Mouse (Mus musculus) erythroblast, adult 5-6 weeks (primary cell): Measurements from ENCODE around the gene Fign. TPM values are rescaled to one million over a fixed set of nuclear protein-coding genes. Genes with fewer than 3 reads are reported as not detected.

Source experiments
- ATAC-seq: replicated peaks from 2 replicates; pipeline ENCODE4 v1.8.0; 2016; ENCODE audit warnings: moderate number of reproducible peaks, mild to moderate bottlenecking, moderate TSS enrichment, inconsistent platforms; ENCODE audit not compliant: poor library complexity, low FRiP score, severe bottlenecking
- total RNA-seq, 2 experiments: library from RNA; stranded (forward) in 1 of 2; stranded (reverse) in 1 of 2; fragments of 150-400 nt in 1 of 2; fragments of 200-764, 138-1000 nt in 1 of 2; gene quantifications; 2 replicates each; pipeline versions ENCODE4 v1.2.3 to v1.2.4; 2015 to 2017; ENCODE audit warnings: low replicate concordance in 2 of 2

The Fign gene
- total RNA-seq (2015; ENCODE audit: low replicate concordance) (not detected in 2 replicates), total RNA-seq (2017; ENCODE audit: low replicate concordance) (not detected in 2 replicates)

- no peak for ATAC-seq
These were observed at the start of gene Fign for GRCm38 (mm10) chr2:64097937-64098617. Fign (minus strand) TSS chr2:64098038.

GRCm38 (mm10) chr2:64133597-64133996 lies 35.8 kb upstream of the Fign start:
- ATAC-seq, result no peak

DNA sequence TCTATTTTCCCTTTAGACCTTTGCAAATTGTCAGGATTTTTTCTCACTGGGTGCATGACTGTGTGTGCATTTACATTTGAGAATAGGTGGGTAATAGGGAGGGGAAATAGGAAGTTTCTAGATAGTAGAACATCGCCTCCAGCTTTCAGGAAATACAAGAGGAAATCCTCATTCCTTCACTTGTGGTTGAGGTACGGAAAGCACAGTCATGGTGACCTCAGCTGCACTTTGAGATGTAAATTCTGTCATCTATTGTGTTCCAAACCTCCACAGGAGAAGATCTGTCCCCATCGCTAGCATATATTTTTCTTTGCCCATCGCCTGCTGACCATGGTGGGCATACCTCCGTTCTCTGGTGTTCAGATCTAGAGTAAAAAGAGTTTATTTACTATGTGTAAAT lies 22.7 kb upstream of the Fign start:
- no peak for ATAC-seq

GRCm38 (mm10) chr2:64116613-64117012 lies 18.8 kb upstream of the Fign start:
- ATAC-seq, result no peak

DNA sequence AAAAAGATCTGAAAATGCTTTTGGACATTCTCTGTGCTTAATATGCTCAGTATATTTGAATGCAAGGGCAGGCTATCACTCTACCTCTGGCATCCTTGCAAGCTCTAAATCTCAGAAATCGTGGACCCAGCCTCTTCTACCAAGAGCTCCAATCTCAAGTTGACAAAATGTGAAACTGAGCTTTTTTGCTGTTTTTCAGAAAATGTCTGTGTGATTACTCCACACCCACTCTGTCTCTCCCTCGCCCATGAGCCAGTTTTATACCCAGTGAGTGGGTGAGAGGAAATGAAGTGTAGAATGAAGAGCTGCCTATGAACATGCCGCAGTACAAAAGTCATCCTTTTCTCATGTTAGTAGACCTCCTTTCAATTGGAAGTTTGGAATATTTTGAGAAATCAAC lies 13.3 kb upstream of the Fign start:
- ATAC-seq, result no peak

- ATAC-seq, result no peak
These were observed 12.0 kb upstream of the Fign start for GRCm38 (mm10) chr2:64109860-64110259.

GRCm38 (mm10) chr2:64108040-64108439 lies 10.2 kb upstream of the Fign start:
- ATAC-seq, result no peak

DNA sequence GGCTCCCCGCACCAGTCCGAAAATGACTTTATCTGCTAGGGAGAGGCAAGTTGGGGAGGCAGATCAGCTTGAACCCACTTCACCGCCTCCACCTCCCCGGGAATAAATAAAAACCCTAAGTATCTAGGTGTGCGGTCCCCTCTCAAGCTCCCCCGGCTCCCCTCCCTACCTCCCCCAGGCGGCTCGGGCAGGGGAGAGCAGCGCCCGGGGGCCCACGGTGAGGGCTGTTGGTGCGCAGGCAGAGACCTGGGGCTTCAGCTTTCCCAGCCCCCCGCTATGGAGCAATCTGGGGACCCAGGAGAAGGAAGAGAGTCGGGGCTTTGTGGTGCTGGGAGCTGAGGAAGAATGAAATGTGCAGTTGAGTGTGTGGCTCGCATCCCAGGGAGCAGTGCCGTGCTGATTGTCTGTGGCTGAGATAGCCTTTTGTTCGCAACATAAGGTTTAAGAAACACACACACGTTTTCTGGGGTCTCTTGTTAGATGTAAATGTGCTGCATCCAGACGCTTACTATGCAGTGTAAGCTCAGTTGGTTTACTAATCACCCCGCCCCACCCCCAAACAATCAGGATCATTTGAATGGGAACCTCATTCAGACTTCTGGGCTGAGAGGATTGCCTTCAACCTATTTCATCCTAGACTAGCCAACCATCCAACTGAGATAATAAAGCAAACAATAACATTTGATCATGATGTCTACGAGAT lies 931 bp upstream of the Fign start:
- no peak for ATAC-seq

- ATAC-seq, result no peak
These were observed 972 bp downstream of the Fign start for GRCm38 (mm10) chr2:64096721-64097411.

DNA sequence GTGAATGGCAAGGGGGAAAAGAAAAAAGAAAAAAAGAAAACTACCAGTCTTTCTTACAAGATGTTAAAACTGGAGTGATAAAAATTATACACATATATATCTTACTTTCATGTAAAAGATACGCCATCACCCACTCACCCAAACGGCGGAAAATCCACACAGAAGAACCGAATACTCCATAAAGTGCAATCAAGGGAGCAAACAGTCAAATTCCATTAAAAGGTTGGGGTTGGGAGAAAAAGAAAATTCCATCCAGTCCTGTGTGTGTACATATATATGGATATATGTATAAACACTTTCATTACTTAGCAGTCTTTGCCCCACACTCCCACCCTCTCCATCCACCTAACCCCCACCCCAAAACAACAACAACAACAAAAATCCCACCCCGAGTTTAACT lies 1.7 kb downstream of the Fign start:
- no peak for ATAC-seq

DNA sequence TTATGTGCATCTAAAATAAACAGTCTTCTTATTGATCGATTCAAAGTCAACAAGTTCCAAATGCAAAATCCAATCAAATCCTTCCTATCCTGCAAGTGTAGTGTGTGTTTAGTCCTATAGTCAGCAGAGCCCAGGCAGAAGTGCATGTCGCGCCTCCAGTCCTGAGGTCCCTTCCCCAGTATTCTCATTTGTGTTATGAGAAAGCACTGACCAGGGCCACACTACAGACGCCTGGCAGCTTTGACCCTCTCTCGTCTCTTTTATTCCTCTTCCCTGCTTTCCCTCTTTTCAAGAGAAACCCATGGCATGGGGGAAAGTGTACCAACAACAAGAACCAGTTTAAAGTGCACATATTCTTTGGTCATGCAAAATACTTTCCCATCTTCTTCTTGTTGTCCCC lies 2.3 kb downstream of the Fign start:
- ATAC-seq, result no peak

DNA sequence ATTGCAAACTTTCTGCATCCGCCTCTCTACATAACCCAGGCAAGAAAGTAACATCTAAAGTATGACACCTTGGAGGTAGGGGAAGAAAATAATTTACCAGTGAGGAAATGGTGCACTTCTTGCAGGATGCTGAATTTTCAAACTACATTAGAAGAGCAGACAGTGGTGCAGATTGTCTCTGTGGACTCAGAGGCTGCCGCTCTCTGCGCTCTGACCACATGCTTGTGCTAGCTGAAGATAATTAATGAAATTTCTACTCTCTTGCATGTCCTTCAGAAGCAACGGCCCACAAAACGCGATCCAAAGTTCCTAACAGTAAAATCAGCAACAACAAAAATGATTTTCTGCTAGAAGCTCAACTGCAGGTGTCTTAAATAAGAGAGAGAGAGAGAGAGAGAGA lies 4.8 kb downstream of the Fign start:
- no peak for ATAC-seq

DNA sequence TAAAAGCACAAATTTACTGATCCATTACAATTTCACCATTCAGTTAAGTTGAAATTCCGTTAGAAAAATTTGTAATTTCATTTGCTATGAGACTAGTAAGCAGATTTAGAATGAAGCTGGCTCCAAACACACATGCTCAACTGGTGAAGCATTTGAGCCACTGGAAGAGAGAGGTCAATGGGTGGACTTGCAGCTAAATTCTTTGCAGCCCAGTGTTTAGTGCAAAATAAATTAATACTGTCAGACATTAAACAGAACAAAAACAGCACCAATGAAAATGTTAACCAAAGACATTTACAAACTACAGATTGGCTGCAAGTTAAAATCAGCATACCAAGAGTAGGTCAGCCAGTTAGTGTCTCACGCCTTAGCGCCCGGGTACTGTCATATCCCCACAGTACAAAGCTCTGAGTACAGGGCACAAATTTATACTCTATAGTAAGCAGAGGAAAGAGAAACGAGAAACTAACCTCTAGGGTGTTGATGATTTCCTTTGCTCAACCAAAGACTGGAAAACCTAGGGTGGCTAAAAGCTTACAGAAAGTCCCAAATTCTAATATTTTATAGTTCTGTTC lies 13.9 kb downstream of the Fign start:
- ATAC-seq, result no peak

- ATAC-seq, result no peak
These were observed 18.1 kb downstream of the Fign start for GRCm38 (mm10) chr2:64079765-64080164.

- ATAC-seq, result no peak
These were observed 19.3 kb downstream of the Fign start for GRCm38 (mm10) chr2:64078551-64078950.

- no peak for ATAC-seq
These were observed 20.0 kb downstream of the Fign start for GRCm38 (mm10) chr2:64077846-64078245.

- ATAC-seq, result no peak
These were observed 22.0 kb downstream of the Fign start for GRCm38 (mm10) chr2:64075873-64076272.

GRCm38 (mm10) chr2:64074602-64075389 lies 23.0 kb downstream of the Fign start:
- no peak for ATAC-seq

DNA sequence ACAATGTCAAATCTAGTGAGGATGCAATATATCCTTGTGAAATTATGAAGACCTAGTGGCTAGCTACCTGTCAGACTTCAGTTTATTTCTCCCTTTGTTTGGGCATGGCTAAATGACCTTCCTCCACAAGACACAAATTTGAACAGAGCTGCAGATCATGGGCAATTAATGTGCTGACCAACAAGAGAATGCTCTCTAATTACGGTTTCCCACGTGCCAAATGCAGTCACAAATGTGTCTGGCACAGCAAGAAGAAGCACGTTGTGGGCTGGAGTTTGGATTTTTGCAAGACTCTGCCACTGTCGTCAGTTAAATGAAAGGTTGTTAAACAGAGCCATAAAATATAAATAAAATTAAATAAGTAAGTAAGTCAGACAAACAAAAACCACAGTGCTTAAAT lies 25.7 kb downstream of the Fign start:
- no peak for ATAC-seq
